Mouse (Mus musculus) limb, embryonic 13.5 days (tissue): ENCODE measurements around the gene Dnmt3a. TPM values are rescaled to one million over a fixed set of nuclear protein-coding genes. Genes with fewer than 3 reads are reported as not detected.

Experiments used
- ATAC-seq: fragments of 200-750 bp; cut with Nextera tagmentation; 2 replicates; pipeline ENCODE4 v1.8.0; 2017; ENCODE audit warnings: low read depth, moderate number of reproducible peaks, moderate TSS enrichment; ENCODE audit not compliant: low FRiP score
- H3K27ac ChIP-seq: fragments of 300-500 bp; sonication (generic); 2 replicates; pipeline ENCODE4 v1.5.1; 2015; ENCODE audit warnings: inconsistent platforms, mild to moderate bottlenecking, moderate library complexity
- H3K27me3 ChIP-seq: fragments of 300-500 bp; sonication (generic); 2 replicates; pipeline ENCODE4 v1.6.1; 2015; ENCODE audit warnings: mild to moderate bottlenecking, inconsistent platforms
- H3K36me3 ChIP-seq: fragments of 300-500 bp; sonication (generic); 2 replicates; pipeline ENCODE4 v1.6.1; 2015; ENCODE audit warnings: inconsistent platforms, mild to moderate bottlenecking, moderate library complexity
- H3K4me1 ChIP-seq: fragments of 300-500 bp; sonication (generic); 2 replicates; pipeline ENCODE4 v1.6.1; 2015; ENCODE audit warnings: inconsistent platforms
- H3K4me2 ChIP-seq: fragments of 300-500 bp; sonication (generic); replicated peaks from 2 replicates; pipeline ENCODE4 v1.6.1; 2015; ENCODE audit warnings: inconsistent platforms, mild to moderate bottlenecking, moderate library complexity
- H3K4me3 ChIP-seq: fragments of 300-500 bp; sonication (generic); 2 replicates; pipeline ENCODE4 v1.5.1; 2015; ENCODE audit warnings: moderate library complexity, mild to moderate bottlenecking, inconsistent platforms
- H3K9ac ChIP-seq: fragments of 300-500 bp; sonication (generic); 2 replicates; pipeline ENCODE4 v1.6.1; 2015; ENCODE audit warnings: mild to moderate bottlenecking, inconsistent platforms
- H3K9me3 ChIP-seq: fragments of 300-500 bp; sonication (generic); 2 replicates; pipeline ENCODE4 v1.6.1; 2016; ENCODE audit warnings: inconsistent platforms
- WGBS: fragments of 180-500 bp; shearing (Covaris S2); methylation state at CpG from one replicate; pipeline ENCODE4 v1.1.7; 2015; 5-methylcytosine and 5-hydroxymethylcytosine counted together
- polyA plus RNA-seq: library from polyadenylated mRNA; unstranded; fragments of >200 nt; fragmentation: Nextera tagmentation; extraction: Ambion mirVana; gene quantifications from 2 replicates; pipeline ENCODE4 v1.2.1, GENCODE M21; 2015

Dnmt3a gene
- polyA plus RNA-seq, 1 experiment from 2014 or later: 200 TPM

- peaks cover 45% of the 10 kb centered on the region for H3K36me3 ChIP-seq
- H3K4me2 ChIP-seq: peak overlapping the region; percentile 86
- peak overlapping the region; percentile 65 for H3K4me3 ChIP-seq
- peaks cover 62% of the 10 kb centered on the region for H3K4me1 ChIP-seq
- WGBS: 2% methylated on average over 15 of the region's 15 CpGs
- no peaks in the 10 kb centered on the region for H3K27me3 ChIP-seq
- H3K9ac ChIP-seq: peak overlapping the region; percentile 84
- ATAC-seq: peak; percentile 20; the same call in 1 of the 2 replicates
- no peaks in the 10 kb centered on the region for H3K9me3 ChIP-seq
- H3K27ac ChIP-seq: peak overlapping the region; percentile 95
These were observed 86.6 kb downstream of the Dnmt3a start for GRCm38 (mm10) chr12:3892240-3893059.

DNA sequence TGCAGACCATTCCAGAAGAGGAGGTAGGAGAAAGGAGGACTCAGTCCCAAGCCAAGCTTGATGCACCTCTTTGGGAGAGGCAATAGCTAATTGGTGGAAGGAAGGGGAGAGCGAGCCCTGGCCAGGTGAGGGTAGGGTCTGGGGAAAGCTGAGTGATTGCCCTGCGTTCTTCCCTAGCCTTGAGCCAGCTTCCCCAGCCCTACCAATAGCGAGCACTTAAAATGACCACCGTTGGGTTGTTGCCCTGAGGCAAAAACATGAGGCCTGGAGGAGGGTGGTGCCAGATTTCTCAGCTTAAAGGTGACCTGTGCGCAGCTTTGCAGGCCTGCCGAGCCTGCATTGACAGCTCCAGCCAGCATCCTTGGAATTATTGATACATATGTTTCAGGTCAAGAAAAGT, 87.5 kb downstream of the Dnmt3a start:
- Histone ChIP-seq H3K4me1 (peaks cover 53% of the 10 kb centered on the region), H3K9ac (peak overlapping the region; percentile 84), H3K36me3 (peaks cover 54% of the 10 kb centered on the region), H3K4me3 (peak overlapping the region; percentile 65), H3K9me3 (no peaks in the 10 kb centered on the region), H3K4me2 (peak overlapping the region; percentile 86), H3K27ac (peak overlapping the region; percentile 95; the same call in 1 of the 2 replicates), H3K27me3 (no peaks in the 10 kb centered on the region)
- ATAC-seq: no peak
- 25% methylated on average over 6 of the region's 6 CpGs for whole genome bisulfite sequencing

DNA sequence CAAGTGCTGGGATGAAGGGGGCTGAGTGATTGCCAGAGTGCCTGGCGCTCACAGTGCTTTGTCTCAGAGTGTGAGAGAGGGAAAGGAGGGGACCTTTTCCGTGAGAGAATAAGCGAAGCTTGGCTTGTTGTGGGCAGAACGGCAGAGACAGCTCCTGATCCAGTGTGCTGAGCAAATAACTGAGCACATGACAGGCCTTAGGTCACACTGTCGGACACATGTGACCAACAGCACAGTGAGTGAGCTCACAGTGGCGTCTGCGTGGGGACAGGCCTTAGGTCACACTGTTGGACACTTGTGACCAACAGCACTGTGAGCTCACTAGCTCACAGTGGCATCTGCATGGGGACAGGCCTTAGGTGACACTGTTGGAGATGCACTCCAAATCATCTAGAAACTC, 88.7 kb downstream of the Dnmt3a start:
- Histone ChIP-seq H3K9ac (peak overlapping the region; percentile 45; the same call in 1 of the 2 replicates), H3K27me3 (no peaks in the 10 kb centered on the region), H3K4me3 (no peak overlapping the region), H3K27ac (0 out of 2 replicates have a peak overlapping the region, but pooled peaks have one; percentile 6), H3K4me1 (peaks cover 41% of the 10 kb centered on the region), H3K9me3 (no peaks in the 10 kb centered on the region), H3K4me2 (peak overlapping the region; percentile 86; the same call in 1 of the 2 replicates), H3K36me3 (peaks cover 55% of the 10 kb centered on the region)
- WGBS: 77% methylated on average over 7 of the region's 7 CpGs
- no peak for ATAC-seq

- Histone ChIP-seq H3K9me3 (no peaks in the 10 kb centered on the region), H3K36me3 (peaks cover 77% of the 10 kb centered on the region), H3K9ac (no peak overlapping the region), H3K27me3 (no peaks in the 10 kb centered on the region), H3K4me2 (no peak overlapping the region), H3K4me3 (no peak overlapping the region), H3K4me1 (peaks cover 26% of the 10 kb centered on the region), H3K27ac (no peak overlapping the region)
- WGBS: 88% methylated on average over 9 of the region's 9 CpGs
- ATAC-seq: no peak
These were observed 91.3 kb downstream of the Dnmt3a start for GRCm38 (mm10) chr12:3897057-3897545.

DNA sequence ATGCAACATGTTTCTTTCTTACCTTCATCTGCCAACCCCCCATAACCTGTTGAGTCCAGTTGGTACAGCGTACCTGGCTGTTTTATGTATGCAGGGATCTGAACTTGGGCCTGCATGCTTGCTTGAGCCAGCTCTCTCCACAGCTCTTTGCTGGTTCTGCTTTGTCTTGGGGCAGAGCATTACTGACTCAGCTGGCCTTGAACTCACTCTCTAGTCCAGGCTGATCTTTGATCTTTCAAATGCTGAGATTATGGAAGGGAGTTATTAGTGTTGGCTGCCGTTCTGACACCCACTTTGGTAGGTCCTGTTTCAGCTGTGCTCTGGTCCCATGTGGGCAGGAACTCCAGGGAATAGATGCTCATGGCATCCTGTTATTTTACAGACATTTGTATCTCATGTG, 93.0 kb downstream of the Dnmt3a start:
- Histone ChIP-seq H3K4me1 (peaks cover 9% of the 10 kb centered on the region), H3K27me3 (no peaks in the 10 kb centered on the region), H3K4me2 (no peak overlapping the region), H3K9ac (no peak overlapping the region), H3K36me3 (peaks cover 95% of the 10 kb centered on the region), H3K4me3 (no peak overlapping the region), H3K27ac (no peak overlapping the region), H3K9me3 (no peaks in the 10 kb centered on the region)
- WGBS: 95% methylated on average over 2 of the region's 2 CpGs
- ATAC-seq: no peak

GRCm38 (mm10) chr12:3905436-3905835, 99.6 kb downstream of the Dnmt3a start:
- Histone ChIP-seq H3K4me3 (no peak overlapping the region), H3K27me3 (no peaks in the 10 kb centered on the region), H3K27ac (no peak overlapping the region), H3K9ac (no peak overlapping the region), H3K4me2 (no peak overlapping the region), H3K36me3 (peaks cover 94% of the 10 kb centered on the region), H3K9me3 (no peaks in the 10 kb centered on the region), H3K4me1 (0 out of 2 replicates have a peak, but pooled peaks cover 3% of the 10 kb centered on the region)
- WGBS: 91% methylated on average over 9 of the region's 9 CpGs
- no peak for ATAC-seq

DNA sequence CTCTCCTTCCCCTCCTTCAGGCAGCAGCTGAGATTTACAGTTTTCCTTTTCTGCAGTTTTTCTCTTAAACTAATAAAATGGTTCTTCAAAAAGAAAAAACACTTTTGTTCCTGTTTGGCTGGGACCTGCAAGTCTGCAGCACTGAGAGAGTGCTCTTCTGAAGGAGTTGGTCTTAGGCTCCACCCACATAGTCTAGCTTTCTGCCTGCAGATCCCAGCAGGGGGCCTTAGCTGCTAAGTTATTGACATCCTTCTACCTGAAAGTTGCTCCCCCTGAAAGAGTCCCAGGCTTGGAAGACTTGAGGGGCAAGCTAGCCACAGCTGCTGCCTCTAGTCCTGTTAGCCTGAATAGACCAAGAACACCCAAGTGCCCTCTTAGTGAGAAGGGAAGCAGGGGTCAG, 100.5 kb downstream of the Dnmt3a start:
- H3K4me2 ChIP-seq: no peak overlapping the region
- no peak overlapping the region for H3K9ac ChIP-seq
- no peaks in the 10 kb centered on the region for H3K27me3 ChIP-seq
- no peak overlapping the region for H3K27ac ChIP-seq
- ATAC-seq: no peak
- H3K36me3 ChIP-seq: peaks cover 97% of the 10 kb centered on the region
- H3K4me1 ChIP-seq: 0 out of 2 replicates have a peak, but pooled peaks cover 3% of the 10 kb centered on the region
- no peak overlapping the region for H3K4me3 ChIP-seq
- no peaks in the 10 kb centered on the region for H3K9me3 ChIP-seq

- Histone ChIP-seq H3K4me2 (no peak overlapping the region), H3K9ac (no peak overlapping the region), H3K27ac (no peak overlapping the region), H3K9me3 (no peaks in the 10 kb centered on the region), H3K4me3 (no peak overlapping the region), H3K27me3 (no peaks in the 10 kb centered on the region), H3K4me1 (0 out of 2 replicates have a peak, but pooled peaks cover 3% of the 10 kb centered on the region), H3K36me3 (peaks cover 96% of the 10 kb centered on the region)
- ATAC-seq: no peak
- WGBS: 80% methylated on average over 4 of the region's 4 CpGs
These were observed 101.2 kb downstream of the Dnmt3a start for GRCm38 (mm10) chr12:3907008-3907407.

DNA sequence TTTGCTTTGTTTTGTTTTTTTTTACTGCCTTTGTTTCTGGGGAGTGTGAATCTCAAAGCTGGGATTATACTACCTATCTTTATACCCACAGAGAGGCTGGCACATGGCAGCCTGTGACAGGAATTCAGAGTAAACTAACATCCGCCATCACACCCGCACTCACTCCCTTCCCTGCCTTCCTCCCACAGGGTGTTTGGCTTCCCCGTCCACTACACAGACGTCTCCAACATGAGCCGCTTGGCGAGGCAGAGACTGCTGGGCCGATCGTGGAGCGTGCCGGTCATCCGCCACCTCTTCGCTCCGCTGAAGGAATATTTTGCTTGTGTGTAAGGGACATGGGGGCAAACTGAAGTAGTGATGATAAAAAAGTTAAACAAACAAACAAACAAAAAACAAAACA, 101.6 kb downstream of the Dnmt3a start:
- Histone ChIP-seq H3K9me3 (no peaks in the 10 kb centered on the region), H3K4me3 (no peak overlapping the region), H3K9ac (no peak overlapping the region), H3K36me3 (peaks cover 96% of the 10 kb centered on the region), H3K4me1 (0 out of 2 replicates have a peak, but pooled peaks cover 3% of the 10 kb centered on the region), H3K27ac (no peak overlapping the region), H3K27me3 (no peaks in the 10 kb centered on the region), H3K4me2 (no peak overlapping the region)
- no peak for ATAC-seq
- 86% methylated on average over 13 of the region's 13 CpGs for WGBS

DNA sequence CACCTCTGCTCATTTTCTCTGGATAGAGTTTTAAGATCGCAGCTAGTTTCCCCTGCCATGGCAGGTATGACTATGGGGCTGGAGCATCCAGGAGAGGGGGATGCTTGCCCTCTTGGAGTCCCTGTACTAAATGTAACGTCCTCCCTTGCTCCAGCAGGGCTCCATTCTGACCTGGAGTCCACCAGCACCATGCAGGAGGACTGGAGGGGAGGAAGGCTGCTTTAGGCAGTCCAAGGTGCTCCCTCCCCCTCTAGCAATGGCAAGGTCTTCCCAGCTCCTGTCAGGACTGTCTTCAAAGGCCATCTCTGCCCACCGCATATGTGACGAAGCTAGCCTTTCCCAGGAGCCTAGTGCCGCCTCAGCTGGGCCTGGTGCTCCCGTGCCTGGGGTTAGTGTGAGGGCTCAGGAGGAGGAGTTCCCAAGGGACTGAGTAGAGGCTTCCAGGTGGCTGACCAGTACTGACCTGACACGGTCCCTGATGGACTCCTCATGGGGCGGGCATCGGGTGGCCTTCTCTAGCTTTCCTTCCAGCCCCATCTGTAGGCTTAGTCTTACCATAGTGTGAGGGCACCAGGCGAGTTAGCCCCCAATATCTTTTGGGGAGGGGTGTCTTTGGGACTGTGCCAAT, 104.8 kb downstream of the Dnmt3a start:
- 62% methylated on average over 10 of the region's 10 CpGs for WGBS
- H3K27me3 ChIP-seq: no peaks in the 10 kb centered on the region
- no peak overlapping the region for H3K27ac ChIP-seq
- H3K4me3 ChIP-seq: no peak overlapping the region
- 0 out of 2 replicates have a peak, but pooled peaks cover 3% of the 10 kb centered on the region for H3K4me1 ChIP-seq
- no peak overlapping the region for H3K9ac ChIP-seq
- no peaks in the 10 kb centered on the region for H3K9me3 ChIP-seq
- no peak overlapping the region for H3K4me2 ChIP-seq
- peaks cover 85% of the 10 kb centered on the region for H3K36me3 ChIP-seq
- peak; percentile 24; the same call in 1 of the 2 replicates for ATAC-seq

DNA sequence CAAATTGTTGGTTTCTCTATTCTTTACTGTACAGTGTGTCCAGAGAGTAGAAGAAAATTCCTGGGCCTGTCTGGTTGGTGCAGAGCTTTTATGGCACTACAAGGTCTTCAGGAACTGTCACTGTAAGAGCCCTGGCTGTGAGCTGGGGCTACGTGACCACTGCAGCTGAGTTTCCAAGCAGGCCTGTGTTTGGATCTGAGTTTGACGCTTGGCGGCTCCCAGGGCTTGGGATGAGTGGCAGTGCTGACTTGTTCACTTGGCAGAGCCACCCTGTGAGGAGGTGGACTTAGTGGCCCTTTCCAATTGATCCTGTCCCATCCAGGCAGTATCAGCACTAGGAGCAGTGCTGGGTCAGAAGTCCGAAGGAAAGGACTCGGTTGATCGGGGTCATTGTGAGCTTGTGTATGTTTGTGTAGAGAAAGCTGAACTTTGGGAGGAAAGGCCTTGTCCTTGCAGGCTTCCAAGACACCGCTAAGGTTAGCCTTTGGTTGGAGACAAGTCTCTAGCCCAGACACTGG, 106.1 kb downstream of the Dnmt3a start:
- H3K4me2 ChIP-seq: no peak overlapping the region
- H3K36me3 ChIP-seq: peaks cover 72% of the 10 kb centered on the region
- H3K27me3 ChIP-seq: no peaks in the 10 kb centered on the region
- H3K27ac ChIP-seq: no peak overlapping the region
- ATAC-seq: no peak
- no peak overlapping the region for H3K9ac ChIP-seq
- no peak overlapping the region for H3K4me3 ChIP-seq
- H3K9me3 ChIP-seq: no peaks in the 10 kb centered on the region
- 0 out of 2 replicates have a peak, but pooled peaks cover 3% of the 10 kb centered on the region for H3K4me1 ChIP-seq
- 90% methylated on average over 7 of the region's 7 CpGs for WGBS

DNA sequence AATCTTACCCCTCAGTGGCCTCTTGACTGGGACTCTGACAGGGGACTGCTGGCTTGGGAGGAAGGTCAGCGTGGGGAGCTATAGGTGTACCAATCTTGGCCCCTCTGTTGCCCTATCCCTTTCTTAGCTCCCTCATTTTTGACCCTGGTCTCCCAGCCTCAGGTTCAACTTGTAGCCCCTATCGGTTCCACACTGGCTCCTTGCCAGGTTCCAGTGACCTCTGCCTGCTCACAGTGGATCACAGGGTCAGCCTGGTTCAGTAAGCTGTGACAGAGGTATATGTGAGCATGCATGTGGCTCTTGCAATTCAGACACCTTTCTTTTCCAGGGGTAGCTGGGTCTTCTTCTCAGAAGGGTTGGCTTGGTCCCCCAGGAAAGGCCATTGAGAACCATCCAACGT, 110.0 kb downstream of the Dnmt3a start:
- 82% methylated on average over 3 of the region's 3 CpGs for WGBS
- ATAC-seq: no peak
- H3K4me3 ChIP-seq: no peak overlapping the region

More for the DNA sequence above, 110.0 kb downstream of the Dnmt3a start:
- Histone ChIP-seq H3K4me2 (no peak overlapping the region), H3K27me3 (no peaks in the 10 kb centered on the region), H3K36me3 (peaks cover 33% of the 10 kb centered on the region), H3K4me1 (peaks cover 13% of the 10 kb centered on the region; the same call in 1 of the 2 replicates), H3K27ac (no peak overlapping the region), H3K9ac (no peak overlapping the region), H3K9me3 (no peaks in the 10 kb centered on the region)
